Mouse (Mus musculus) MEL (cell line): Measurements from ENCODE around the gene Auts2. TPM values are rescaled to one million over a fixed set of nuclear protein-coding genes. Genes with fewer than 3 reads are reported as not detected.

Experiments
- DNase-seq: peaks from one replicate; pipeline ENCODE4 v3.0.0; 2011; ENCODE audit warnings: low read depth, low spot score
- H3K27ac ChIP-seq: 2 replicates; pipeline ENCODE4 v1.5.1; 2012; ENCODE audit warnings: low read depth, mild to moderate bottlenecking, control low read depth, low read length, moderate library complexity; ENCODE audit not compliant: control insufficient read depth
- H3K27me3 ChIP-seq, 2 experiments: fragments of 150-350 bp in 1 of 2; sonication (generic) in 1 of 2; 2 replicates each; pipeline ENCODE4 v1.6.1; 2012; ENCODE audit warnings: low read length in 2 of 2, mild to moderate bottlenecking in 2 of 2, improper control_type of control experiment in 1 of 2, moderate library complexity in 1 of 2; ENCODE audit not compliant: insufficient read depth in 2 of 2, control insufficient read depth in 1 of 2
- H3K36me3 ChIP-seq, 2 experiments: 2 replicates each; pipeline ENCODE4 v1.6.1; 2012 to 2014; ENCODE audit warnings: low read length in 2 of 2, improper control_type of control experiment in 1 of 2, inconsistent platforms in 1 of 2, mild to moderate bottlenecking in 1 of 2; ENCODE audit not compliant: insufficient read depth in 2 of 2, control insufficient read depth in 1 of 2
- H3K4me1 ChIP-seq, 2 experiments: fragments of 150-350 bp in 1 of 2; sonication (generic) in 1 of 2; 2 replicates each; pipeline ENCODE4 v1.6.1; 2012; ENCODE audit warnings: low read length in 2 of 2, improper control_type of control experiment in 1 of 2, mild to moderate bottlenecking in 1 of 2; ENCODE audit not compliant: insufficient read depth in 2 of 2, control insufficient read depth in 1 of 2
- H3K4me3 ChIP-seq, 2 experiments: fragments of 150-350 bp in 1 of 2; sonication (generic) in 1 of 2; 2 replicates each; pipeline ENCODE4 v1.5.1; 2012; ENCODE audit warnings: low read depth in 2 of 2, low read length in 2 of 2, mild to moderate bottlenecking in 2 of 2, moderate library complexity in 2 of 2, control low read depth in 1 of 2, improper control_type of control experiment in 1 of 2; ENCODE audit not compliant: control insufficient read depth in 1 of 2, insufficient read depth in 1 of 2
- H3K79me2 ChIP-seq: 2 replicates; pipeline ENCODE4 v1.6.1; 2012; ENCODE audit warnings: mild to moderate bottlenecking, low read length, moderate library complexity; ENCODE audit not compliant: control insufficient read depth, poor library complexity, insufficient read depth
- H3K9ac ChIP-seq: 2 replicates; pipeline ENCODE4 v1.6.1; 2012; ENCODE audit warnings: low read depth, mild to moderate bottlenecking, control low read depth, low read length, moderate library complexity; ENCODE audit not compliant: control insufficient read depth, poor library complexity, severe bottlenecking
- H3K9me3 ChIP-seq: fragments of 150-350 bp; sonication (generic); replicated peaks from 2 replicates; pipeline ENCODE4 v1.6.1; 2012; ENCODE audit warnings: mild to moderate bottlenecking, low read length, improper control_type of control experiment, moderate library complexity; ENCODE audit not compliant: insufficient read depth
- CHD2 ChIP-seq: IDR thresholded peaks from 2 replicates; pipeline ENCODE4 v1.6.1; 2011; ENCODE audit warnings: low read length, improper control_type of control experiment
- E2F4 ChIP-seq: IDR thresholded peaks from 2 replicates; pipeline ENCODE4 v1.6.1; 2011; ENCODE audit warnings: low read depth, low read length, improper control_type of control experiment, borderline replicate concordance
- ELF1 ChIP-seq: IDR thresholded peaks from 2 replicates; pipeline ENCODE4 v1.6.1; 2014; ENCODE audit warnings: low read depth, mild to moderate bottlenecking, inconsistent platforms, low read length, improper control_type of control experiment, moderate library complexity
- EP300 ChIP-seq, 2 experiments: IDR thresholded peaks; 2 replicates each; pipeline ENCODE4 v1.6.1; 2011; ENCODE audit warnings: improper control_type of control experiment in 2 of 2, low read length in 2 of 2, low read depth in 1 of 2, mild to moderate bottlenecking in 1 of 2
- GATA1 ChIP-seq: IDR thresholded peaks from 2 replicates; pipeline ENCODE4 v1.6.1; 2011; ENCODE audit warnings: low read depth, low read length, improper control_type of control experiment
- HCFC1 ChIP-seq: IDR thresholded peaks from 2 replicates; pipeline ENCODE4 v1.6.1; 2012; ENCODE audit warnings: low read depth, mild to moderate bottlenecking, inconsistent platforms, low read length, improper control_type of control experiment, moderate library complexity
- JUND ChIP-seq: IDR thresholded peaks from 2 replicates; pipeline ENCODE4 v1.6.1; 2011; ENCODE audit warnings: low read depth, mild to moderate bottlenecking, improper control_type of control experiment, low read length
- KAT2A ChIP-seq: conservative IDR thresholded peaks from 2 replicates; pipeline ENCODE4 v1.6.1; 2012; ENCODE audit warnings: low read depth, low read length, improper control_type of control experiment, inconsistent platforms
- MAFK ChIP-seq: IDR thresholded peaks from 2 replicates; pipeline ENCODE4 v1.6.1; 2011; ENCODE audit warnings: low read depth, mild to moderate bottlenecking, low read length, improper control_type of control experiment, borderline replicate concordance
- MAZ ChIP-seq: IDR thresholded peaks from 2 replicates; pipeline ENCODE4 v1.6.1; 2012; ENCODE audit warnings: low read depth, mild to moderate bottlenecking, inconsistent platforms, low read length, improper control_type of control experiment
- MEF2A ChIP-seq: IDR thresholded peaks from 2 replicates; pipeline ENCODE4 v1.6.1; 2014; ENCODE audit warnings: low read depth, mild to moderate bottlenecking, inconsistent platforms, low read length, improper control_type of control experiment; ENCODE audit not compliant: poor library complexity, insufficient replicate concordance, severe bottlenecking; ENCODE audit errors: extremely low read depth
- POLR2A ChIP-seq, 2 experiments: IDR thresholded peaks; 2 replicates each; pipeline ENCODE4 v1.6.1; 2011 to 2012; ENCODE audit warnings: low read length in 2 of 2, mild to moderate bottlenecking in 2 of 2, control low read depth in 1 of 2, improper control_type of control experiment in 1 of 2, low read depth in 1 of 2, moderate library complexity in 1 of 2; ENCODE audit not compliant: control insufficient read depth in 1 of 2, insufficient read depth in 1 of 2, poor library complexity in 1 of 2
- POLR2AphosphoS5 ChIP-seq: IDR thresholded peaks from 2 replicates; pipeline ENCODE4 v1.6.1; 2012; ENCODE audit warnings: low read depth, borderline replicate concordance, mild to moderate bottlenecking, inconsistent platforms, low read length, moderate library complexity, mixed read lengths
- RCOR1 ChIP-seq: IDR thresholded peaks from 2 replicates; pipeline ENCODE4 v1.6.1; 2012; ENCODE audit warnings: low read depth, mild to moderate bottlenecking, inconsistent platforms, low read length, improper control_type of control experiment
- SIN3A ChIP-seq: IDR thresholded peaks from 2 replicates; pipeline ENCODE4 v1.6.1; 2012; ENCODE audit warnings: low read length, improper control_type of control experiment, inconsistent platforms
- TCF12 ChIP-seq: IDR thresholded peaks from 2 replicates; pipeline ENCODE4 v1.6.1; 2014; ENCODE audit warnings: low read depth, mild to moderate bottlenecking, inconsistent platforms, low read length, improper control_type of control experiment, moderate library complexity
- UBTF ChIP-seq: IDR thresholded peaks from 2 replicates; pipeline ENCODE4 v1.6.1; 2012; ENCODE audit warnings: low read depth, mild to moderate bottlenecking, inconsistent platforms, low read length, improper control_type of control experiment, moderate library complexity, borderline replicate concordance; ENCODE audit not compliant: insufficient read depth
- ZKSCAN1 ChIP-seq: IDR thresholded peaks from 2 replicates; pipeline ENCODE4 v1.6.1; 2012; ENCODE audit warnings: low read depth, mild to moderate bottlenecking, inconsistent platforms, low read length, improper control_type of control experiment, moderate library complexity
- polyA plus RNA-seq, 2 experiments: library from polyadenylated mRNA; stranded (reverse) in 1 of 2; unstranded in 1 of 2; fragments of >175 nt in 1 of 2; fragments of >200 nt in 1 of 2; gene quantifications; 2 replicates each; pipeline versions ENCODE4 v1.2.1 to v1.2.4; 2012; ENCODE audit warnings: low replicate concordance in 2 of 2, low read depth in 1 of 2; ENCODE audit not compliant: insufficient read length in 2 of 2, insufficient read depth in 1 of 2, missing spikeins in 1 of 2
- total RNA-seq: library from RNA; depleted of rRNA; stranded (reverse); fragments of 300-350 nt; gene quantifications from 2 replicates; pipeline ENCODE4 v1.2.3, GENCODE M21; 2012

Gene Auts2
- total and polyA plus RNA-seq, 3 experiments = not detected

DNA sequence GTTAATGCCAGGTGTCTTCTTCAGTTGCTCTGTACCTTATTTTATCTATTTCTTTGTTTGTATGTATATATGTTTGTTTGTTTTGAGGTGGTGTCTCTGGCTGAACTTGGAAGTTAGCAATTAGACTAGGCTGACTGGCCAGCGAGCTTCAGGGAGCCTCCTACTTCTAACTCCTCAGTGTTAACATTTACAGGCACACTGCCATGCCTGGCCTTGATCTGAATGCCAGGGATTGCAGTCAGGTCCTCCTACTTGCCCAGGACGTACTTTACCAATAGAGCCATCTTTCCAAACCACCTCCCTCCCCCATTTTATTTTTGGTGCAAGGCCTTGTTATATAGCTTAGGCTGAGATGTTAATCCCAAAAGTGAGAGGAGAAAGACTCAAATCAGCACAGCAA lies 1122.7 kb downstream of the Auts2 start:
- Histone ChIP-seq H3K9me3 (no peaks in the 10 kb centered on the region), H3K79me2 (no peaks in the 10 kb centered on the region)
- TF ChIP-seq MEF2A (no peak), POLR2A (IDR thresholded peaks at IDR 0.05; ENCODE audit: control insufficient read depth in 1 of 2, insufficient read depth in 1 of 2, low read depth in 1 of 2, low read length in 2 of 2, poor library complexity in 1 of 2) (no peak), CHD2 (no peak), HCFC1 (no peak), ZKSCAN1 (no peak), SIN3A (no peak), MAFK (no peak), TCF12 (no peak), ELF1 (no peak), E2F4 (no peak), JUND (no peak), MAZ (no peak), EP300 (IDR thresholded peaks at IDR 0.05; ENCODE audit: low read depth in 1 of 2, low read length in 2 of 2) (no peak), KAT2A (no peak), GATA1 (no peak)
- TF ChIP-seq, all 39 proteins: peak for 0
- Histone ChIP-seq H3K4me1 (no peaks in the 10 kb centered on the region), H3K9ac (no peak overlapping the region), H3K4me3 (no peak overlapping the region), H3K36me3 (no peaks in the 10 kb centered on the region), H3K27me3 (no peaks in the 10 kb centered on the region), H3K27ac (no peak overlapping the region)
- no peak for DNase-seq

DNA sequence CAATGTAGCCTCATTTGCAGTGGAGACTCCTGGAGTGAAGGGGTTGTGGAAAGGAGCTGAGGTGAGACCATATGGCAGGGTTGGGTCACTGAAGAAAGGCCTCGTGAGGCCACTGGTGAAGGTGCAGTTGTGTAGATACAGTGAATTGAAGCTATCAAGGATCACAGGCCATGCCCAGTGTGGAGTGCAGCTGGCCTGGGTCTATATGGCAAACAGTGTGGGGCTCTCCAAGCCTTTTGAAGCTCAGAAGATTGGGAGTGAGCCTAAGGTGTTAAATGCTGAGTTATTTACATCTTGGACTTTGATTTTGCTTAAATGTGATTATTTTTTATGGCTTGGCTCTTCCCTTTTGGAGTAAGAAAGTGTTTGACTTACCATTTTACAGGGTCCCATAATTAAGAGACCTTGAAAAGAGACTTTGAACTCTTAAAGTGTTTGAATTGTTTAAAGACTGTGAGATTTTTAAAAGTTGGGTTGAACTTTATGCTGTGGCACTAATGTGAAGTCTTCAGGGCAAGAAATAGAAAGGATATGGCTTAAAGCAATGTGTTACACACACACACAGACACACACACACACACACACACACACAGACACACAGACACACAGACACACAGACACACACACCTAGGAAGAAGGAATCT lies 1127.1 kb downstream of the Auts2 start:
- DNase-seq = no peak
- H3K4me1 ChIP-seq = no peaks in the 10 kb centered on the region
- no peaks in the 10 kb centered on the region for H3K79me2 ChIP-seq
- TF ChIP-seq POLR2AphosphoS5 (no peak), RCOR1 (no peak), UBTF (no peak)
- H3K9me3 ChIP-seq = no peaks in the 10 kb centered on the region
- no peaks in the 10 kb centered on the region for H3K36me3 ChIP-seq
- H3K9ac ChIP-seq = no peak overlapping the region
- H3K4me3 ChIP-seq = no peak overlapping the region
- no peak overlapping the region for H3K27ac ChIP-seq
- H3K27me3 ChIP-seq = no peaks in the 10 kb centered on the region
